Mouse (Mus musculus) kidney, postnatal 10 days (tissue): ENCODE data around the gene BC100530.
A peak's percentile ranks its signal among the peaks of the same experiment; 100 is the strongest.
"Not testable (repeated sequence)": the region's sequence is repeated elsewhere in the genome, so short reads cannot be mapped to it uniquely, and the experiment has no call there.

Experiments
- DNase-seq: peaks from one replicate; pipeline ENCODE4 v3.0.0; 2021; ENCODE audit warnings: mixed read lengths

BC100530 gene

DNA sequence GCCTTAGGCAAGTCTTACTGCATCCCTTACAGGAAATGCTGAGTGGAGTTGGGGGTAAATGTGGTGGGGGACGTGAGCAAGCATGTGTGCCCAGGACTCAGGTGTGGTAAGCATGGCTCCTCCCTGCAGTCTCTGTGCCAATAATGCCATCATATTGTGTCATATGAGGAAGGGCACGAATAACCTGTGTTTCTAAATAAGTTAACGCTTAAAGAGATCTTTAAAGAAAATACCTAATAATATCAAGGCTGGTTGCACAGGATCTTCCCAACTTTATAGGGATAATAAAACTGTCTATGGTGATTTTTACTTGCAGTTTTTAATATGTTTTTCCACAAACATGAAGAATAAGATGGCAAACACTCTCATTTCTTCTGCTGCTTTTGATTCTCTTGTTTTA, at the start of gene BC100530:
TSS of gene BC100530 (minus strand) at position 101 of the 400 bp plus-strand sequence.
- DNase-seq, result not testable (repeated sequence)

- no peak for DNase-seq
These were observed 40.8 kb upstream of the BC100530 start, which contains the start of gene Stfa2 for GRCm38 (mm10) chr16:36408357-36408756. Stfa2 (minus strand) TSS chr16:36408457.

DNA sequence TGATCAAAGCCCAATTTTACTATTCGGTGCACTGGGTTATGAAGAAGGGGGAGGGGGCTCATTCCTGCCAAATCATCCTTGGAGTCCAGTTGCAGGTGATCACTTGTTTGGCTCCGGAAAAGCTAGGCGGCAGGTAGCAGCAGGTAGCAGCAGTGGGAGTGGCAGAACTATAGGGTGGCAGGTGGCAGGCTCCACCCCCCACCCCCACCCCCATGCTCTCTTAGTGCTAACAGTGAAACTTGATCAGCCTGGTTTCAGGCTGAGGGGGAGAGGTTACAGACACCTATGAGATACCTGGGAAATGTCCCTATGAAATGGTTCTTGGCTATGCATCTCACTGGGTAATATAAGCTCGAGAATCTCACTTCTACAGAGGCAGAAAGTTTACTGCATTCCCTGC, 21.5 kb upstream of the BC100530 start:
- no peak for DNase-seq

DNA sequence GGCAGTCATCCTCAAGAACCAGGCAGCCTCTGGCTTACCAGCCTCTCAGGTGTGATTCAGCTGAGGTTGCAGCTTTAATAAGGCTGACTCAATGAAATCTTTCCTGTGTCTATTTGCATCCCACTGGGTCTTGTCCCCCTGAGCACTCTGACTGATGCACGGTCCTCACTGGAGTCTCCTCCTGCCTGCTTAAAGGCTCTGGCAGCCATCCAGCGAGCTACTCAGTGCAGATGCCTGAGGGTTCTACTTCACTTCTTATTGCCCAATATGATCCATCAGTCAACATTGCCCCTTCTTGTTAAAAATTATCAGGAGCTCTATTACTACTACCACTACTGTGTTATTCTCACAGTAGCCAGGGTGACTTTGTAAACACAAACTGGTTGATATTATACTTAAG, 30.4 kb downstream of the BC100530 start:
- DNase-seq, result peak; percentile 44

- no peak for DNase-seq
These were observed 33.3 kb downstream of the BC100530 start, which contains the start of gene BC117090 for GRCm38 (mm10) chr16:36334232-36334631. BC117090 (minus strand) TSS chr16:36334332.

- DNase-seq, result no peak
These were observed 48.3 kb downstream of the BC100530 start for GRCm38 (mm10) chr16:36319286-36319685.

- not testable (repeated sequence) for DNase-seq
These were observed 51.4 kb downstream of the BC100530 start for GRCm38 (mm10) chr16:36316111-36316510.
